Mouse (Mus musculus): ENCODE measurements around the gene C130050O18Rik. TPM values are rescaled to one million over a fixed set of nuclear protein-coding genes. Genes with fewer than 3 reads are reported as not detected.

Gene C130050O18Rik
- polyA plus RNA-seq, 1 experiment from 2014 or later: 0.26 TPM

GRCm38 (mm10) chr5:139427989-139428388 lies 22.9 kb downstream of the C130050O18Rik start:
- no peaks in the 10 kb centered on the region for H3K9me3 ChIP-seq (ENCODE audit: control insufficient read depth, low read length)
- WGBS: 72% methylated on average over 9 of the region's 9 CpGs
- H3K4me1 ChIP-seq (ENCODE audit: control insufficient read depth, insufficient read depth, low read depth, low read length): peaks cover 28% of the 10 kb centered on the region

GRCm38 (mm10) chr5:139429818-139430341 lies 24.8 kb downstream of the C130050O18Rik start:
- Histone ChIP-seq H3K27ac (ENCODE audit: low read depth, low read length) (peak overlapping the region; percentile 48; the same call in 1 of the 2 replicates), H3K36me3 (ENCODE audit: control insufficient read depth, insufficient read depth, low read length) (no peaks in the 10 kb centered on the region), H3K4me1 (ENCODE audit: control insufficient read depth, insufficient read depth, low read depth, low read length) (peaks cover 31% of the 10 kb centered on the region), H3K27me3 (replicated peaks; ENCODE audit: control insufficient read depth, insufficient read depth, low read length) (no peaks in the 10 kb centered on the region), H3K4me3 (ENCODE audit: low read length) (no peak overlapping the region), H3K4me2 (ENCODE audit: low read length) (no peak overlapping the region), H3K9me3 (ENCODE audit: control insufficient read depth, low read length) (no peaks in the 10 kb centered on the region), H3K9ac (ENCODE audit: low read depth, low read length) (0 out of 2 replicates have a peak overlapping the region, but pooled peaks have one; percentile 17)
- WGBS: 27% methylated on average over 9 of the region's 12 CpGs
- peak; percentile 26; the same call in 1 of the 2 replicates for ATAC-seq

More at GRCm38 (mm10) chr5:139427989-139428388, 22.9 kb downstream of the C130050O18Rik start:
- Histone ChIP-seq H3K4me2 (ENCODE audit: low read length) (no peak overlapping the region), H3K4me3 (ENCODE audit: low read length) (no peak overlapping the region), H3K27ac (ENCODE audit: low read depth, low read length) (no peak overlapping the region), H3K36me3 (ENCODE audit: control insufficient read depth, insufficient read depth, low read length) (no peaks in the 10 kb centered on the region), H3K9ac (ENCODE audit: low read depth, low read length) (no peak overlapping the region), H3K27me3 (replicated peaks; ENCODE audit: control insufficient read depth, insufficient read depth, low read length) (no peaks in the 10 kb centered on the region)
- no peak for ATAC-seq

- 53% methylated on average over 5 of the region's 6 CpGs for WGBS
- Histone ChIP-seq H3K4me1 (ENCODE audit: control insufficient read depth, insufficient read depth, low read depth, low read length) (peaks cover 42% of the 10 kb centered on the region), H3K27ac (ENCODE audit: low read depth, low read length) (peak overlapping the region; percentile 49), H3K9me3 (ENCODE audit: control insufficient read depth, low read length) (no peaks in the 10 kb centered on the region), H3K9ac (ENCODE audit: low read depth, low read length) (no peak overlapping the region), H3K4me2 (ENCODE audit: low read length) (no peak overlapping the region), H3K4me3 (ENCODE audit: low read length) (no peak overlapping the region), H3K27me3 (replicated peaks; ENCODE audit: control insufficient read depth, insufficient read depth, low read length) (no peaks in the 10 kb centered on the region), H3K36me3 (ENCODE audit: control insufficient read depth, insufficient read depth, low read length) (no peaks in the 10 kb centered on the region)
- no peak for ATAC-seq
These were observed 27.3 kb downstream of the C130050O18Rik start for GRCm38 (mm10) chr5:139432333-139432732.

DNA sequence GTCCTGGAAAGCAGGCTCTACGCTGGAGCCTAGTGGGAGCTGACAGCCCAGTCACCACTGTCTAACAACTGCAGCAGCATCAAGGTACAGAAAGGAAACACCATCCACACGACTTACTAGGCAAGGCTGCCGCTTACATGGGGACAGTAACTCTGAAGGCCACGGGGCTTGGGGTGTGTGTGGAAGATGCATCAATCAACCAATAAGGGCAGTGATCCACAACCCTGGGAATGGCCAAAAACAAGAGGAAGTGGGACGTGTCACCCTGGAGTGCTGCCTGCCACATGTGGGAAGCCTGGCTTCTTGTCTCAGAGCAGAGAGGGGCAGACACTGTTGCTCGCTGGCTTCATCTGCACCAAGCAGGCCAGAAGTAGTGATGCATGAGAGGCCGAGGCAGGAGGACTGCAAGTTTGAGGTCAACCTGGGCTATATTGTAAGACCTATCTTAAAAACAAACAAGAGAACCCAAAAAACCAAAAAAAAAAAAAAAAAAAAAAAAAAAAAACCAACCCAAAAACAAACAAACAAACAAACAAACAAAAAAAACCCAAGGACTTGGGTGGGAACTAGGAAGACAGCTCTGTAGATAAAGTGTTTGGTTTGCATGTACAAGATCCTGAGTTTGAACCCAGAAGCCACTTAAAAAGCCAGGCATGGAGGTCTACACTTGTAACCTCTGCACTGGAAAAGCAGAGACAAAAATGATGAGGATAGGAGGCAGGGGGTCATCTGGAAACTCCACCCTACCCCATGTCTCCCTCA lies 27.8 kb downstream of the C130050O18Rik start:
- Histone ChIP-seq H3K9ac (ENCODE audit: low read depth, low read length) (no peak overlapping the region), H3K4me2 (ENCODE audit: low read length) (no peak overlapping the region), H3K9me3 (ENCODE audit: control insufficient read depth, low read length) (no peaks in the 10 kb centered on the region), H3K4me1 (ENCODE audit: control insufficient read depth, insufficient read depth, low read depth, low read length) (peaks cover 41% of the 10 kb centered on the region), H3K27ac (ENCODE audit: low read depth, low read length) (no peak overlapping the region), H3K36me3 (ENCODE audit: control insufficient read depth, insufficient read depth, low read length) (no peaks in the 10 kb centered on the region), H3K4me3 (ENCODE audit: low read length) (no peak overlapping the region), H3K27me3 (replicated peaks; ENCODE audit: control insufficient read depth, insufficient read depth, low read length) (no peaks in the 10 kb centered on the region)
- 57% methylated on average over 7 of the region's 7 CpGs for WGBS
- no peak for ATAC-seq

- ATAC-seq: no peak
- peaks cover 42% of the 10 kb centered on the region for H3K4me1 ChIP-seq (ENCODE audit: control insufficient read depth, insufficient read depth, low read depth, low read length)
These were observed 28.9 kb downstream of the C130050O18Rik start for GRCm38 (mm10) chr5:139433842-139434568.

GRCm38 (mm10) chr5:139434940-139435339 lies 29.9 kb downstream of the C130050O18Rik start:
- H3K27ac ChIP-seq (ENCODE audit: low read depth, low read length): peak overlapping the region; percentile 46; the same call in 1 of the 2 replicates
- ATAC-seq: peak; percentile 77
- H3K9me3 ChIP-seq (ENCODE audit: control insufficient read depth, low read length): no peaks in the 10 kb centered on the region
- no peaks in the 10 kb centered on the region for H3K27me3 ChIP-seq (replicated peaks; ENCODE audit: control insufficient read depth, insufficient read depth, low read length)
- no peak overlapping the region for H3K9ac ChIP-seq (ENCODE audit: low read depth, low read length)
- H3K4me2 ChIP-seq (ENCODE audit: low read length): peak overlapping the region; percentile 13; the same call in 1 of the 2 replicates
- no peaks in the 10 kb centered on the region for H3K36me3 ChIP-seq (ENCODE audit: control insufficient read depth, insufficient read depth, low read length)
- H3K4me1 ChIP-seq (ENCODE audit: control insufficient read depth, insufficient read depth, low read depth, low read length): peaks cover 36% of the 10 kb centered on the region
- WGBS: 12% methylated on average over 8 of the region's 8 CpGs
- no peak overlapping the region for H3K4me3 ChIP-seq (ENCODE audit: low read length)

More at GRCm38 (mm10) chr5:139433842-139434568, 28.9 kb downstream of the C130050O18Rik start:
- H3K9ac ChIP-seq (ENCODE audit: low read depth, low read length): no peak overlapping the region
- H3K9me3 ChIP-seq (ENCODE audit: control insufficient read depth, low read length): no peaks in the 10 kb centered on the region
- H3K4me3 ChIP-seq (ENCODE audit: low read length): no peak overlapping the region
- H3K27me3 ChIP-seq (replicated peaks; ENCODE audit: control insufficient read depth, insufficient read depth, low read length): no peaks in the 10 kb centered on the region
- WGBS: 80% methylated on average over 9 of the region's 9 CpGs
- no peak overlapping the region for H3K4me2 ChIP-seq (ENCODE audit: low read length)
- no peak overlapping the region for H3K27ac ChIP-seq (ENCODE audit: low read depth, low read length)
- no peaks in the 10 kb centered on the region for H3K36me3 ChIP-seq (ENCODE audit: control insufficient read depth, insufficient read depth, low read length)

DNA sequence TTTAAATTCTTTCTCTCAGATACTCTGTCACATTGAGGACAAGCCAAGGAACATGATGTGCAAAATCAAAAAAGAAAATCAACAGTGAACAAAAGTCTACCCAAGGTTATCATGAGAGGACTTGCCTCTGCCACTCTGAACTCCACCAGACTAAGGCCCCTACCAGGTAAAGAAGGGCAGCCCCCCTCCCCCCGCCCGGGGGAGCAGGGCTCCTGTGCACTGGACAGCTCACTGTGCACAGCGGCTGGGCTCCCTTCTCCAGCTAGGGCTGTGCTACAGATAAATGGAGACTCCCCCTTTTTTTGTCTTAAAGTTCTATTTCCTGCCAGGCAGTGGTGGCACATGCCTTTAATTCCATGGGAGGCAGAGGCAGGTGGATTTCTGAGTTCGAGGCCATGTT lies 32.7 kb downstream of the C130050O18Rik start:
- ATAC-seq: no peak
- Histone ChIP-seq H3K27me3 (replicated peaks; ENCODE audit: control insufficient read depth, insufficient read depth, low read length) (no peaks in the 10 kb centered on the region), H3K4me3 (ENCODE audit: low read length) (no peak overlapping the region), H3K27ac (ENCODE audit: low read depth, low read length) (no peak overlapping the region), H3K4me2 (ENCODE audit: low read length) (no peak overlapping the region), H3K9ac (ENCODE audit: low read depth, low read length) (no peak overlapping the region), H3K36me3 (ENCODE audit: control insufficient read depth, insufficient read depth, low read length) (no peaks in the 10 kb centered on the region), H3K9me3 (ENCODE audit: control insufficient read depth, low read length) (no peaks in the 10 kb centered on the region), H3K4me1 (ENCODE audit: control insufficient read depth, insufficient read depth, low read depth, low read length) (peaks cover 35% of the 10 kb centered on the region)
- WGBS: 94% methylated on average over 4 of the region's 4 CpGs

GRCm38 (mm10) chr5:139438440-139438839 lies 33.4 kb downstream of the C130050O18Rik start:
- Histone ChIP-seq H3K27ac (ENCODE audit: low read depth, low read length) (no peak overlapping the region), H3K4me3 (ENCODE audit: low read length) (no peak overlapping the region), H3K27me3 (replicated peaks; ENCODE audit: control insufficient read depth, insufficient read depth, low read length) (no peaks in the 10 kb centered on the region), H3K9ac (ENCODE audit: low read depth, low read length) (no peak overlapping the region), H3K36me3 (ENCODE audit: control insufficient read depth, insufficient read depth, low read length) (no peaks in the 10 kb centered on the region), H3K4me1 (ENCODE audit: control insufficient read depth, insufficient read depth, low read depth, low read length) (peaks cover 34% of the 10 kb centered on the region), H3K9me3 (ENCODE audit: control insufficient read depth, low read length) (no peaks in the 10 kb centered on the region), H3K4me2 (ENCODE audit: low read length) (no peak overlapping the region)
- WGBS: 48% methylated on average over 12 of the region's 12 CpGs
- ATAC-seq: no peak

GRCm38 (mm10) chr5:139440451-139440850 lies 35.4 kb downstream of the C130050O18Rik start:
- Histone ChIP-seq H3K9me3 (ENCODE audit: control insufficient read depth, low read length) (no peaks in the 10 kb centered on the region), H3K4me3 (ENCODE audit: low read length) (no peak overlapping the region), H3K36me3 (ENCODE audit: control insufficient read depth, insufficient read depth, low read length) (no peaks in the 10 kb centered on the region), H3K4me2 (ENCODE audit: low read length) (no peak overlapping the region), H3K27me3 (replicated peaks; ENCODE audit: control insufficient read depth, insufficient read depth, low read length) (no peaks in the 10 kb centered on the region), H3K9ac (ENCODE audit: low read depth, low read length) (no peak overlapping the region), H3K4me1 (ENCODE audit: control insufficient read depth, insufficient read depth, low read depth, low read length) (peaks cover 23% of the 10 kb centered on the region), H3K27ac (ENCODE audit: low read depth, low read length) (peak overlapping the region; percentile 17; the same call in 1 of the 2 replicates)
- WGBS: 61% methylated on average over 5 of the region's 5 CpGs
- no peak for ATAC-seq

All from hindbrain, embryonic 16.5 days (tissue).